Mouse (Mus musculus) layer of hippocampus, postnatal 25 days (tissue): ENCODE data around the gene Cd276. TPM values are rescaled to one million over a fixed set of nuclear protein-coding genes. Genes with fewer than 3 reads are reported as not detected.

Experiments used
- total RNA-seq, 2 experiments: library from RNA; stranded (reverse); gene quantifications; 2 replicates each; pipeline ENCODE4 v1.2.3; 2021

Gene Cd276
- total RNA-seq, 2 experiments from 2014 or later, result 6.0 to 8.7 TPM

Other genes with a start within 250 kb of the Cd276 start
- gene Loxl1, start 242.3 kb downstream of the Cd276 start, total RNA-seq, result 1 to 10 TPM; 3.1 to 4.0 TPM
- not detected for gene Tbc1d21, start 185.0 kb downstream of the Cd276 start, total RNA-seq
- 100 to 1,000 TPM; 230 to 247 TPM for gene Insyn1, start 66.8 kb downstream of the Cd276 start, total RNA-seq
- 100 to 1,000 TPM; 863 to 899 TPM for gene Nptn, start 26.8 kb upstream of the Cd276 start, total RNA-seq
- gene Rec114, start 188.5 kb upstream of the Cd276 start, total RNA-seq, result under 1 TPM in 1 of 2 experiments, not detected in 1; 0.68 TPM